Mouse (Mus musculus): ENCODE data around the gene Enox1.

GRCm38 (mm10) chr14:77478210-77478609, 321.6 kb downstream of the Enox1 start:
- no peak for TF ChIP-seq CTCF (IDR thresholded peaks at IDR 0.05; ENCODE audit: extremely low read depth, insufficient read depth, insufficient read length, insufficient replicate concordance)
- TF ChIP-seq POLR2A (IDR thresholded peaks at IDR 0.05; ENCODE audit: low read depth, low read length), result no peak

All from spleen, adult 2 months (tissue).